8 mouse cellular contexts compared by ENCODE assay signal in the genomic region with DNA sequence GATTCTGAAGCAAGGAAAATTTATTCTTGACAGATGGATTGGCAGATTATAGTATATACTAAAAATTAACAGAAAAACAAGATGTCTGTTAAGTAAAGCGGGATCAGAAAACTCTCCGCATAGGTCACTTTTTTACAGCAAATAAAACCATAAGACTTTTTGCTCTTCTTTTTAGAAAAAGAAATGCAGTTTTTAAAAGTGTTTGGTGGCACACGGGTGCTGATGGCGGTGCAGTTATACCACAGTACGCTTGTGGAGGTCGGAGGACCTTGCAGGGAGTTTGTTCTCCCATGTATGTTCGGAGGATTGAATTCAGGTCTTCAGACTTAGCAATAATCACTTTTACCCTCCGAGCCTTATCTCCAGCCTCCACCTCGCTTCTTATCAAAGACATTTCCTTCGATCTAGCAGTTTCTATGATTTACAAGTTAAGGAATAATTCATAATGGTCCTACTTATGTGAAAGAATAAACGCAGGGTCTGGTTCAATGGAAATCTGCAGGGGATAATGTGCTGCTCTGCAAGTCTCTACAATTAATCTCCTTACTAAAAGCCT.
DNase-seq lines count a peak whose midpoint lies in the region; ATAC-seq and TF ChIP-seq lines count a peak whose summit lies in the region.

No protein-coding gene starts in this region.

- H3K4me1 ChIP-seq in kidney, postnatal 0 days (replicated peaks; ENCODE audit: insufficient read depth, low read length): no peaks in the 10 kb centered on the region
- H3K4me1 ChIP-seq in bone marrow macrophage, adult 2 months (ENCODE audit: control insufficient read depth, insufficient read depth, low read length): peaks cover 11% of the 10 kb centered on the region
- H3K4me1 ChIP-seq in forebrain, embryonic 16.5 days (replicated peaks; ENCODE audit: control insufficient read depth, insufficient read depth, low read length): peaks cover 7% of the 10 kb centered on the region
- peaks cover 41% of the 10 kb centered on the region for H3K4me1 ChIP-seq in liver, embryonic 15.5 days (replicated peaks)

- no peaks in the 10 kb centered on the region for H3K36me3 ChIP-seq in kidney, postnatal 0 days (ENCODE audit: insufficient read depth, low read length)
- H3K36me3 ChIP-seq in forebrain, embryonic 16.5 days (ENCODE audit: control insufficient read depth, insufficient read depth): no peaks in the 10 kb centered on the region
- H3K36me3 ChIP-seq in liver, embryonic 15.5 days (replicated peaks): no peaks in the 10 kb centered on the region

- TF ChIP-seq CTCF in kidney, postnatal 0 days (IDR thresholded peaks at IDR 0.05; ENCODE audit: low read depth): no peak
- no peak for TF ChIP-seq CTCF in bone marrow macrophage, adult 2 months (IDR thresholded peaks at IDR 0.05; ENCODE audit: low read depth, low read length)

- no peak for TF ChIP-seq POLR2A in bone marrow macrophage, adult 2 months (IDR thresholded peaks at IDR 0.05; ENCODE audit: borderline replicate concordance, low read depth, low read length)

- H3K9me3 ChIP-seq in kidney, postnatal 0 days (replicated peaks; ENCODE audit: low read length): no peaks in the 10 kb centered on the region
- H3K9me3 ChIP-seq in forebrain, embryonic 16.5 days (ENCODE audit: control insufficient read depth, low read length): no peaks in the 10 kb centered on the region
- no peaks in the 10 kb centered on the region for H3K9me3 ChIP-seq in liver, embryonic 15.5 days (replicated peaks)

- H3K4me3 ChIP-seq in kidney, postnatal 0 days (replicated peaks; ENCODE audit: low read depth, low read length): peak overlapping the region; percentile 31
- H3K4me3 ChIP-seq in bone marrow macrophage, adult 2 months (ENCODE audit: insufficient read depth, low read length): peak overlapping the region; percentile 48
- peak overlapping the region; percentile 42 for H3K4me3 ChIP-seq in forebrain, embryonic 16.5 days (replicated peaks; ENCODE audit: low read length)
- peak overlapping the region; percentile 55 for H3K4me3 ChIP-seq in liver, embryonic 15.5 days (replicated peaks)

- WGBS in kidney, postnatal 0 days: 5% methylated on average over 11 of the region's 11 CpGs
- WGBS in forebrain, embryonic 16.5 days: 2% methylated on average over 11 of the region's 11 CpGs
- WGBS in liver, embryonic 15.5 days (ENCODE audit: insufficient replicate concordance): 7% methylated on average over 11 of the region's 11 CpGs

- peak overlapping the region; percentile 69 for H3K4me2 ChIP-seq in kidney, postnatal 0 days (ENCODE audit: low read length)
- peak overlapping the region; percentile 63 for H3K4me2 ChIP-seq in forebrain, embryonic 16.5 days (ENCODE audit: low read length)
- peak overlapping the region; percentile 80 for H3K4me2 ChIP-seq in liver, embryonic 15.5 days

- peak overlapping the region; percentile 63 for H3K9ac ChIP-seq in kidney, postnatal 0 days (ENCODE audit: low read depth, low read length)
- peak overlapping the region; percentile 54 for H3K9ac ChIP-seq in forebrain, embryonic 16.5 days (replicated peaks; ENCODE audit: low read depth, low read length)
- peak overlapping the region; percentile 51 for H3K9ac ChIP-seq in liver, embryonic 15.5 days

- peak; percentile 64 for DNase-seq in kidney, postnatal 0 days (ENCODE audit: low spot score)
- no peak for DNase-seq in kidney, adult 8-10 months
- peak; percentile 53 for DNase-seq in thymus, postnatal 4 days
- no peak for DNase-seq in frontal cortex, postnatal 36 days (ENCODE audit: low spot score in 2 of 2)
- no peak for DNase-seq in MN1 (ENCODE audit: low spot score)

- H3K27ac ChIP-seq in kidney, postnatal 0 days: peak overlapping the region; percentile 78
- H3K27ac ChIP-seq in bone marrow macrophage, adult 2 months (ENCODE audit: insufficient read depth, low read depth, low read length): peak overlapping the region; percentile 88
- peak overlapping the region; percentile 97 for H3K27ac ChIP-seq in forebrain, embryonic 16.5 days (ENCODE audit: low read length)
- peak overlapping the region; percentile 84 for H3K27ac ChIP-seq in liver, embryonic 15.5 days (replicated peaks)

- no peak for ATAC-seq in kidney, postnatal 0 days (replicated peaks; ENCODE audit: low FRiP score, low read depth)
- ATAC-seq in forebrain, embryonic 16.5 days: peak; percentile 32; the same call in 1 of the 2 replicates
- no peak for ATAC-seq in liver, embryonic 15.5 days (ENCODE audit: insufficient read depth)

- H3K27me3 ChIP-seq in kidney, postnatal 0 days (ENCODE audit: insufficient read depth, low read length): no peaks in the 10 kb centered on the region
- H3K27me3 ChIP-seq in forebrain, embryonic 16.5 days (replicated peaks; ENCODE audit: control insufficient read depth, insufficient read depth, low read length): no peaks in the 10 kb centered on the region
- no peaks in the 10 kb centered on the region for H3K27me3 ChIP-seq in liver, embryonic 15.5 days

Comparison
In these comparisons a context has a peak if more than half of its experiments do, and no peak if none do; other contexts are left out.
1. DNase-seq: peak in kidney, postnatal 0 days (single experiment) and thymus, postnatal 4 days (single experiment); none in kidney, adult 8-10 months (0 of 2), frontal cortex, postnatal 36 days (0 of 2) and MN1 (single experiment).
2. Peak in every context shown above with its lines, with median percentiles within 50 percentile points of each other: H3K27ac ChIP-seq, H3K4me2 ChIP-seq, H3K4me3 ChIP-seq and H3K9ac ChIP-seq.